Mouse (Mus musculus): ENCODE measurements around the gene Sik2.

Gene Sik2

DNA sequence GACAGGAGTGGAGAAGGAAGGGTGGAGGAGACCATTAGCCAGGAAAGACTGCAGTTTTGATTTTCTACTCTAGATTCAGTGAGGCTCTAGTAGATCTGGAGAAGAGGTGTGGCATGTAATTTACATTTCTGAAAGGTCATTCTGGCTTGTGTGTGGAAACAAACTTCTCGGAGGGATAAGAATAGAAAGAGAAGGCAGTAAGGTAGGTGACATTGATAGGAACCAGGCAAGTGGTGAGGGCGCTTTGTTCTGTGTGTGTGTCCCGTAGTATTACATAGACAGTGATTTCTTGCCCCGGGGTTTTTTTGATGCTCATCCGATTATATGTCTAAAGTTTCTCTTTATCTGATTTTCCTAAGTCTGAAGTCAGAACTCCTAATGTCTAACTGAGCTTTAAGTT lies 144.0 kb downstream of the Sik2 start:
- DNase-seq = no peak

- DNase-seq = no peak
Observed at GRCm38 (mm10) chr9:50863824-50864223, 145.0 kb downstream of the Sik2 start.

DNA sequence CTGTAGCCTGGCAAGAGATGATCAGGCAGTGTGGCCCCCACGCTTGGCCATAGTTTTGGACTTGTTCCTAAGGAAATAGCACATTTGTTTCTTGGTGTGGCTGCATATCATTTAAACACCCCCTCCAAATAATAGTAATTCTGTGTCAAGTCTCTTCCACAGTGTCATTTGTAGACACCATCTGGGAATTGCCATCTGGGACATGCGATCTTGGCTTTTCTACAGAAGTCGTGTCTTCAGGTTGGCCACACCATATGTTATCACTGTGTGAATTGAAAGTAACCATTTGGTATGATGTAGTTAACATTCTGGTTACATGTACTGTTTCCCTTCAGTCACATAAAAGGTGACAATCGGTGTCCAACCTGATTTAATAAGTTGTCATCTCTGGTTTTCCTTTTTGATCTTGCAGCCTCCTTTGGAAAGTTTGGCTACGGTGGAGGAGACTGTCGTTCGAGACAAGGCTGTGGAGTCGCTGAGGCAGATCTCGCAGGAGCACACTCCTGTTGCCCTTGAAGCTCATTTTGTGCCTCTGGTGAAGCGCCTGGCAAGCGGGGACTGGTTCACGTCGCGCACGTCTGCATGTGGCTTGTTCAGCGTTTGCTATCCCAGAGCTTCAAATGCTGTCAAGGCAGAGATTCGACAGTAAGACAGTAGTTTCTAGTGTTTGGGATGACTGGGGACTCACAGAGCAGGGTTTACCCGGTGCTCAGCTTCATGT lies 147.6 kb downstream of the Sik2 start:
- no peak for DNase-seq

DNA sequence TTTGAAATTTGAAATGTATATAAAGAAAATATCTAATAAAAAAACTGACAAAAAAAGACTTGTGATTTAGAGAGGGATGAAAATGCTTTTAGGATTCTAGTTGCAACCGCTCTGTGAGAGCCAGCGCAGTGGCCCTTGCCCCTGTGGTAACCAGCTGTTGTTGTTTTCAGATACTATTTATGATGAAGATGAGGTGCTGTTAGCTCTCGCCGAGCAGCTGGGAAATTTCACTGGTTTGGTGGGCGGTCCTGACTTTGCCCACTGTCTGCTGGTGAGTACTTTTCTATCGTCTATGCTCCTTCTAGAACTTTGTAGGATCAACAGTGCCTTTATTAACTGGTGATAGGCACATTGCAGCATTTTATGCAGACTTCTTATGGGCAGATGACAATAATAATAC lies 150.2 kb downstream of the Sik2 start:
- no peak for DNase-seq

DNA sequence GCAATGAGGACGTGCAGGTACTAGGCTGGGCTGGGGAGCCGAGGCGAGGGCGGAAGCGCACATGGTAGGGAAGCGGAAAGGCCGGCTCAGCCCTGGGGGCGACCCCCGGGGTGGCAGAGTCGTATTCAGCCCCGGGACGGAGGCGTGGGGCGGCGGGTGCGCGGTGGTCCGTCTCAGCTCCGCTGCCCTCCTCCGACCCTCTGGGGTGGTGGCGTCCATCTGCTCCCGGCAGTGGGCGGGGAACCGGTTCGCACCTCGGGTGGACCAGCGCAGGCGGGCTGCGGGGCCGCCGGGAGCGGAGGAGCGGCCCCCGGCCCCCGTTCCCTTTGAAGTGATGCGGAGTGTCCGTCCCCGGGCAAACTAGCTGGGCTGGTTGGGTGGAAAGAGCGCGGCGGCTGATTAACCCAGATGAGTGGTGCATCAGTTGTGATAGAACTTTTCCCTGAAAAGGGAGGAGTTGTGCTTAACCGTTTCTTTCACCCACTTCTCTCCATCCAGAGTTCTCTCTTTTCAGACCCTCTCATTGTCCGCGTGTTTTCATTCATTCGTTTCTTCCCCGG lies 151.7 kb downstream of the Sik2 start:
- no peak for DNase-seq

- peak; percentile 99 for DNase-seq
Observed at GRCm38 (mm10) chr9:50856341-50857081, 152.4 kb downstream of the Sik2 start.

- no peak for DNase-seq
Observed at GRCm38 (mm10) chr9:50855780-50856179, 153.1 kb downstream of the Sik2 start.

DNA sequence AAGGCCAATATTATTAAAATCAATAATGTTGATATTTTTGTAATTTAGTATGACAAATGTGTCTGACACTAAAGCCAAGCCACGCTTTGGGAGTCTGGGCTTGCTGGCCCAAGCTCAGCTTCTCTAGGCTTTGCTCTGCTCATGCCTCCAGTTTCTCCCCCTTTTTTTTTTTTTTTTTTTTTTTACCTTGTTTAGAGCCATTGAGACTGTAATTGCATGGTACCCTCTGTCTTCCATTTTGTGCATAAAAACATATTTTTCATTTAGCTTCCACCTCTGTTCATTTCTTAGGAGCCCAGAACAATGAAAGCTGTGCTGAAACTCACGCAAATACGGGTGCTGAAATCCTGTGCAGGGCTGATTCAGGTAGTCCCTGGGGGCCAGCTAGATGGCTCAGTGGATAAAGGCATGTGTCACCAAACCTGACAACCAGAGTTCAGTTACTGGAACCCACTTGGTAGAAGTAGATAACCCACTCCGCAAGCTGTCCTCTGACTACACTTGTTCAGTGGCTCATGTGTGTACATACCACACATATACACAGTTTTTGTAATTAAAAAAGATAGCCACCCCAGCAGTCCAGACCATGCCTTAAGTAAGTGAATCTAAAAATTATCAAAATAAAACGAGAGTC lies 153.6 kb downstream of the Sik2 start:
- DNase-seq = no peak

- no peak for DNase-seq
Observed at GRCm38 (mm10) chr9:50854376-50854775, 154.5 kb downstream of the Sik2 start.

DNA sequence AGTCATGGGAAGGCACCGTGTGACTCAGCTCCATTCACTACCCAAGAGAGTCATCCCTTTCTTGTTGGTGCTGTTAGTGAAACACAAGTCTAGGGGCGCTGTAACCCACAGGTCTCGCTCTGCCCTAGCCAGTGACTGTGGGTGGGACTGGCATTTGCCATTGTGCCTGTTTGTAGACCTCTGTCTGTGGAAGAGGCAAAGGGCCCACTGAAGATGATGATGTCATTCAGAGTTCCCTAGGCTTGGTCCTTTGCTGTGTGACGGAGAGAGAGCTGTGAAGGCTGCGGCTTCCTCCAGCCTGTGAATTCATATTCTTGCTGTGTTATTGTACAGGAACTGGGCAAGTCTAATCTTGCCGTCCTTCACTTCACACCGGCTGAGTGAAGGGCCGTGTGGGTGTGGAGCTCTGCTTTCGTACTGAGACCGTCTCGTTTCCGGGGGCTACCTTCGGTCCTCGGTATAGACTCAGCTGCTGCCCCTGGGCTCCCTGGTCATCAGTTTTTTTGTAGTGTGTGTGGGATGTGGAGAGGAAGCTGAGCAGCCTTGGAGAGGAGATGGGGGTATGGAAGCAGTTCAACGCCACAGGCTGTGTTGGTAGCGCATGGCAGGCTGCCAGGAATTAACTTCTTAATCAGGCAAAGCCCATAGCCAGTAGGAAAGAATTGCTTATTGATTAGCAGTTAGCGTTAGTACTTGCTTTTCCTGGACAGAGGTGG lies 156.1 kb downstream of the Sik2 start:
- no peak for DNase-seq

- no peak for DNase-seq
Observed at GRCm38 (mm10) chr9:50850713-50851112, 158.2 kb downstream of the Sik2 start.

- DNase-seq = no peak
Observed at GRCm38 (mm10) chr9:50850271-50850670, 158.6 kb downstream of the Sik2 start.

DNA sequence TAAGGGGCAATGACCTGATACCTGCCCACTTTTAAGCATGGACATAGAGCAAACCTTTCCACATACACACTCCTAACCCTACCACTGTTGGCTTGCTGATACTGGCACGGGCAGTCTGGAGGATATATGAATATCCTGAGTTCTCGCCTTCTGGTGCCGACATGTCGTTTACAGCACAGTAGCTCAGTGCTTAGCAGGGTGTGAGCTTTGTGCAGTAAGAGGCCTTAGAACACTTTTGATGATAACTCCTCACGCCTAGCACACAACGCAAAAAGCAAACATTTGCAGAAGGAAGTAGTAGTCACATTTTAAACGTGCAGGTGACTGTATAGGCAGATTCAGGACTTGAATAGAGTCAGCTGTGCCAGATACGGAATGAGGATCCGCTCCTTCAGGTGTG lies 159.1 kb downstream of the Sik2 start:
- DNase-seq = no peak

DNA sequence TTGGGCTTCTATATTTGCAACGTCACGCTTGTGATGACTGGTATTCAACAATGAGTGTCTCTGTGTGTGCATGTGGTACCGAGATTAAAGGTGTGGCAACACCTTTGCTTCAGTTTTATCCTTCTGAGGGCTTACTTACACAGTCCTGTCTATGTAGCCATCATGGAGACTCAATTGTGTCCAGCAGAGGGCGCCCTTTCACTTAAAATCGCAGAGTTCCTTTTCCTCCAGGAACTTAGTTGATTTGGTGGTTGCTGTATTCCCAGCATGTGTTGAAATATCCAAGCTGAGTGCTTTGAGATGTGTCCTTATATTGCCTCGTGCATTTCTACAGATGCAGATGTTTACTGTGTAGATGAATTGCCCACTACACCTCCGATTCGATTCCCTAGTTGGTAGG lies 159.6 kb downstream of the Sik2 start:
- peak; percentile 94 for DNase-seq

DNA sequence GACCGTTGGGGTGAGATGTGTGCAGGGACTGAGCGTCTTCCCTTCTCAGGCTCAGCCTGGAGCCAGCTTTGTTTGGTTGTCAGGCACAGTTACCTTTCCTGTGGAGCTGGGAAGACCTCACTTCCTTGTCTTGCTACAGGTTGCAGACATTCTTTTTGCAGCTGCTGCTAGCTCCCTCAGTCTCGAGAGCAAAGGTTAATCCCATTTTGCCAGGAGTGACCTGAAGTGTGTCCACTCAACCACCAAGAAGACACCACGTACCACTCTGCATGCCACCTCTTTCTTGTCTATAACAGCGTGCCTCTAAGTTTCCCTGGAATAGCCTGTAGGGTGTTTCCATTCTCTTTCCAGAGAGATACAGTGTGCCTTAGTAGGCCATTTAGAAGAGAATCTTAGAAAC lies 160.1 kb downstream of the Sik2 start:
- DNase-seq = peak; percentile 64

DNA sequence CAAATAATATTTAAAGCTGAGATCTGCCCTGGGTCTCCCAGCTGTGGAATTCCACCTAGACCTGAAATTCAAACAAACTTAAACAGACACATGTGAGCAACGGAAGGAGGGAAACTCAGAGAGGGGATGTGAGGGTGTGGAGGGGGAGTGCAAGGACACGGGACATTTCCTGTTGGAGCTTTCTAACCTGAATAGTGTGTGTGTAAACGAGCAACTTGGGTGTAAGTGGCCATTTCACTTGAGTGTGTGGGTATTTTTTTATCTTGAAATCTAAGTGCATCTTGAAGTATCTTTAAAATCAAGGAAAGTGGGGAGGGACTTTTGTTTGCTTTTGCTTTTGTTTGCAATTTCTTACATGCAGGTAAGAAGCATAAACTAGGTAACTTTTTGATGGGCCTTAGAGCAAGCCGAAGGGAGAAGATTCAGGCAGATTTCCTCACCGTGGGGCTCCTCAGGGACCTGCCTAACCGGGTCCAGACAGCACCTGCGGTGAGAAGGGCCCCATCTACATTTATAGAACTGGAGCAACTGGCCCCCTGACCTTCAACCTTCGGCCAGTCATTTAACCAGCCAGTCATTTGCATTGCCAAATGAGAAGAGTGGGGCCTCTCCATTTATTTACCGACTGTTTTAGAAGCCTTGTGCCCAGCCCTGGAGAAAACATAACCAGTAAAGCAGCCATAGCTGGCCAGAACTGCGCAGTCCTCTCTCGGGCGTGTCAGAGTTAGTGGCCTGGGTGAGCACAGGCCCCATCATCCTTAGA lies 161.1 kb downstream of the Sik2 start:
- peak; percentile 43 for DNase-seq

DNA sequence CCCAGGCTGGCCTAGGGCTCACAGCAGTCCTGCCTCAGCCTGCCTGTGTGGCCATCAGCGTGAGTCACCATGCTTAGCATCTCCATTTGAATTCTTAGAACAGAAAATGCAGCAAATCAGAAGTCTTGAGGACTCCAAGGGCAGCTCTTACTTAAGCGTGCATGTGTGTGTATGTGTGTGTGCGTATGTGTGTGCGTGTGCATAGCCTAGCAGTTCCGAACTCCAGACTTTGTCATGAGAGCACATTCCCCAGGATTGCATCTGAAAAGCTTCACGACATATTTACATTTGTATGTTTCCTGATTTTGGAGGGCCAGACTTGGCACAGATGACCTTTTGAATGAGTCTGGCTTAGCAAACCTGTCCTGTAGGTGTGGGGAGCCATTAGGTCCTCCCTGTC lies 161.7 kb downstream of the Sik2 start:
- no peak for DNase-seq

DNA sequence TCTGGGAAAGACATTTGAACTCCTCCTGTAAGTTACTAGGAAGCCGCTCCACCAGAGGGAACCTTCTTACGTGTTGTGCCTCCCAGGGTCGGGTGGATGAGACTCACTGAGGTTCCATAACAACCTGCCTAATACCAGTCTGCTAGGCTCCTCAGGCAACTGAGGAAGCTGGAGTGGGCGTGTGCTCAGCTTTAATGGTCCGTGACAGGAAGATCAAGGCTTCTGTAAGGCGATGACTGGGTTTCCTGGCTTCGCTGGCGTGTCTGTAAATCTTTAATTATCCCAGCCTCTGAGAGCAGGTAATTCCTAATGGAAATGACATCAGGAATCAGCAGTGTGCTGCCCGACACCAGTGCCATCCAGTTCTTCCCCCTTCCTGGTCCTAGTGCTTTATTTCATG lies 163.3 kb downstream of the Sik2 start:
- peak; percentile 67 for DNase-seq

GRCm38 (mm10) chr9:50845081-50845480 lies 163.8 kb downstream of the Sik2 start, which contains the start of gene Ppp2r1b:
TSS of gene Ppp2r1b (plus strand) at chr9:50845301.
- no peak for DNase-seq

All from kidney, adult 18-20 months (tissue).